Mouse (Mus musculus) right cerebral cortex, postnatal 10 days (tissue): Measurements from ENCODE around the gene Mrgpra9.
"Not testable (repeated sequence)": the region's sequence is repeated elsewhere in the genome, so short reads cannot be mapped to it uniquely, and the experiment has no call there.

Source experiments
- DNase-seq, 2 experiments: peaks; one replicate each; pipeline ENCODE4 v3.0.0; 2021; ENCODE audit warnings: low spot score in 2 of 2

Mrgpra9 gene

DNA sequence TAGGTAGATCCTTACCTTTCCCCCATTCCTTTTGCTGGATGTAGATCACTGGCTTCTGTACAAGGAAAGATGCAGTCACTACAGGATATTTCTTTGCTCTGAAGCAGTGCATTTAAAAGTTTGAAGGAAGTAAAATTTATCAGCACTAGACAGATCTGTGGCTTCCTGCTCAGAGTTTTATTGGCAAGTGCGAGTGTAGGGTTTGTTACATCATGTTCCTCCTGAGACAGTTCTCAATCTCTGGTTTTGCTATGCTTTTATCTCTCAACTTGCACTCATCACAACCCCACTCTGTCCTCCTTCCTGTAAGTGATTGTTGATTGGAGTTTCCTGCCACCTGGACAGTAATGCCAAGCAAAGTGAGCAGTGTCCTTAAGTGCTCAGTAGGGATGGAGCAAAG lies at the start of gene Mrgpra9:
Mrgpra9 (minus strand) TSS at position 79 of the 400 bp plus-strand sequence.
- no peak for DNase-seq

DNA sequence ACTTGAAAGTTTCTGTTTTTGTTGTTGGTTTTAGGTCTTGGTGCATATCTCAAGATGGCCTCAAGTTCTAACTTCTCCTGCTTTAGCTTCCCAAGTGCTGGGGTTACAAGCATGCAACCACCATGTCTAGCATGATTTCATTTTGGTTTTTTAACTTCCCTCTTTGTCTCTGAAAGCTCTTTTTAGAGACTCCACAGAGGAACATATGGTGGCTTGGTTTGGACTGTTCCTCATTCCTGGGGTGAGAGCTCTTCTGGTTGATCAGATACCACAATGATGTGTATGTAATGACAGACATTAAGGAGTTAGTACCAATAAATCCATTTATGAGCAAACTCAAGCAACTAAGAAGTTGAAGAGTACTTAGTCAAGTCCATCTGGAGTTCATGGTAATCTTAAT lies 47.0 kb upstream of the Mrgpra9 start:
- not testable (repeated sequence) for DNase-seq

DNA sequence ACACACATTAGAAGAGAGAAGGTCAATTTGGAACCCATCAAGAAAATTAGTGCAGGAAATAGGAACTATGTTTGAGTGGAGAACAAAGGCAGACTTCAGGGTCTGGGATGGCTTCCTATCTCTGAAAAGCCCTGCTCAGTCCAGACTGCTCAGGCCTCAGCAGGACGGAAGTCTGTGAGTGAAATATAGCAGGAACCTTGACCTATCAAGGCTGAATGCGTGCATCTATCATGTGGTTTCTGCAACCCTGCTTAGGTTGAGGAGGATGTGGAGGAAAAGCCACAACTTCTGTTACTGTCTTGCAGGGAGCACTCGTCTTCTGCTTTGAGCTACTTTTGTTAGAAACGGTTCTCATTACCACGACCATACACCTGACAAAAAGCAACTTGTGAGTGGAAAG lies 18.9 kb upstream of the Mrgpra9 start:
- not testable (repeated sequence) for DNase-seq

DNA sequence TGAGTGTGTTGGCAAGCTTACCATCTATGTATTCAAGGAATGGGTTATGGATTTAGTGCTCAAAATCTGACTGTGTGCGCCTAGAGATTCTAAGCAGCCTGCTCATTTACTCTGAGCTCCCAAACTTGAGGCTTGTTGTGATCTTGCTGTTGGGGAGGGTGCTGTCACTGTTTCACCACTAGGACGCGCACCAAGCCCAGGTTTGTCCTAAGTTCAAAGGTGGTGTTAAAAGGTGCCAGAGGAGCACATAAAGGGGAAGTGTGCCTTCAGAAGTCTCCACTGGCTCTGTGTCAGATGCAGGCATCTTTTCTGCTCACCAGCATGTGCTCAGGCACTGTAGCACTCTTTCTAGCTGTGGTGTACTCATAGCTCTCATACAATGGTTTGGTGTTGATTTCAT lies 8.0 kb downstream of the Mrgpra9 start:
- DNase-seq = no peak

DNA sequence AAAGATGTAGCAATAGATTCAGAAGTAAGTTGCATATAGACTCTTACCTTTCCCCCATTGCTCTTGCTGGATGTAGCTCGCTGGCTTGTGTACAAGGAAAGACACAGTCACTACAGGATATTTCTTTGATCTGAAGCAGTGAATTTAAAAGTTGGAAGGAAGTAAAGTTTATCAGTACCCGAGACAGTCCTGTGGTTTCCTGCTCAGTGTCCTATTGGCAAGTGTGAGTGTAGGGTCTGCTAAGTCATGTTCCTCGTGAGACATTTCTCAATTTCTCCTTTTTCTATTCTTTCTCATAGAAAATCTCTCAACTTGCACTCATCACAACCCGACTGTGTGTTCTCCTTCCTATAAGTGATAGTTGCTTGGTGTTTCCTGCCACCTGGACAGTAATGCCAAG lies 47.8 kb downstream of the Mrgpra9 start, which contains the start of gene Mrgpra6:
Mrgpra6 (minus strand) TSS at position 91 of the 400 bp plus-strand sequence.
- DNase-seq = no peak

DNA sequence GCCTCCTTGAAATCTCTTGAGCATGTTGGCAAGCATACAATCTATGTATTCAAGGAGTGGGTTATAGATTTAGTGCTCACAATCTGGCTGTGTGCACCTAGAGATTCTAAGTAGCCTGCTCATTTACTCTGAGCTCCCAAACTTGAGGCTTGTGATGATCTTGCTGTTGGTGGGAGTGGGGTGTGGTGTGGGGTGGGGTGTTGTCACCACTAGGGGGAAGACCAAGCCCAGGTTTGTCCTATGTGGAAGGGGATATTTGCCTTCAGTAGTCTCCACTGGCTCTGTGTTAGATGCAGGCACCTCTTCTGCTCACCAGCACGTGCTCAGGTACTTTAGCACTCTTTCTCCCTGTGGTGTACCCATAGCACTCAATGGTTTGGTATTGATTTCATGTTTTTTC lies 57.4 kb downstream of the Mrgpra9 start:
- no peak for DNase-seq
